Mouse (Mus musculus) lung, postnatal 25 days (tissue): ENCODE results near the gene Trim16.

Source experiments
- DNase-seq: peaks from one replicate; pipeline ENCODE4 v3.0.0; 2022; ENCODE audit warnings: low spot score

The Trim16 gene

DNA sequence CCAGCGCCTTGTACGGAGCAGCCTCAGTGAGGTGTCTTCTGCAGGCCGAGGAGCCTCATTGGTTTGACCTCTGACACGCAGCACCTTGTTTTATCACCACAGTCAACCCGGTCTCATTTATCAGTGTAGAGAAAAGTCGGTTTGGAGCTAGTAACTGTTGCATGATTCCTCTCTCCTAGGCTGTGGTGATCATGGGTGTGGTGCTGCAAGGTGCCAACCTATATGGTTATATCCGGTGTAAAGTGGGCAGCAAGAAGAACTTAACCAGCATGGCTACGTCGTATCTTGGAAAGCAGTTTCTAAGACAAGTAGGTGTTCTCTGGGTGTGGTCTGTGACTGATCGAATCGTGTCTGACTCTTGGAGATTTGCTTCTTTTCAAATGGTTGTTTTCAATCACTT, 71.7 kb downstream of the Trim16 start:
- no peak for DNase-seq
